Mouse (Mus musculus): Measurements from ENCODE around the gene Cfap54. TPM values are rescaled to one million over a fixed set of nuclear protein-coding genes. Genes with fewer than 3 reads are reported as not detected.

Gene Cfap54
- polyA plus RNA-seq, 1 experiment from 2014 or later = 0.11 TPM

- H3K27me3 ChIP-seq (ENCODE audit: insufficient read depth, low read length) = no peaks in the 10 kb centered on the region
- H3K4me1 ChIP-seq (ENCODE audit: insufficient read depth) = peaks cover 27% of the 10 kb centered on the region
- peak; percentile 83 for TF ChIP-seq EP300 (IDR thresholded peaks at IDR 0.05; ENCODE audit: low read depth)
- no peak for TF ChIP-seq CTCF (IDR thresholded peaks at IDR 0.05; ENCODE audit: low read depth)
- H3K9me3 ChIP-seq (ENCODE audit: low read length) = no peaks in the 10 kb centered on the region
- no peak overlapping the region for H3K9ac ChIP-seq (replicated peaks)
- H3K4me3 ChIP-seq (ENCODE audit: low read depth, low read length) = peak overlapping the region; percentile 24; the same call in 1 of the 2 replicates
- ATAC-seq = peak; percentile 82
- H3K36me3 ChIP-seq (replicated peaks; ENCODE audit: insufficient read depth, low read length) = no peaks in the 10 kb centered on the region
- peak overlapping the region; percentile 67 for H3K4me2 ChIP-seq (ENCODE audit: low read depth, low read length)
- WGBS (ENCODE audit: insufficient replicate concordance) = 19% methylated on average over 12 of the region's 12 CpGs
- H3K27ac ChIP-seq (ENCODE audit: low read depth) = peak overlapping the region; percentile 66
- peak; percentile 72 for DNase-seq
Measured at GRCm38 (mm10) chr10:93123957-93124613, 42.7 kb upstream of the Cfap54 start.

- no peaks in the 10 kb centered on the region for H3K9me3 ChIP-seq (ENCODE audit: low read length)
- 40% methylated on average over 4 of the region's 4 CpGs for WGBS (ENCODE audit: insufficient replicate concordance)
- ATAC-seq (no peak), DNase-seq (no peak)
- peak overlapping the region; percentile 67 for H3K4me2 ChIP-seq (ENCODE audit: low read depth, low read length)
- H3K9ac ChIP-seq (replicated peaks) = no peak overlapping the region
- peak overlapping the region; percentile 66 for H3K27ac ChIP-seq (ENCODE audit: low read depth)
- no peak for TF ChIP-seq CTCF (IDR thresholded peaks at IDR 0.05; ENCODE audit: low read depth)
- no peaks in the 10 kb centered on the region for H3K36me3 ChIP-seq (replicated peaks; ENCODE audit: insufficient read depth, low read length)
- H3K4me1 ChIP-seq (ENCODE audit: insufficient read depth) = peaks cover 27% of the 10 kb centered on the region
- 0 out of 2 replicates have a peak overlapping the region, but pooled peaks have one; percentile 24 for H3K4me3 ChIP-seq (ENCODE audit: low read depth, low read length)
- H3K27me3 ChIP-seq (ENCODE audit: insufficient read depth, low read length) = no peaks in the 10 kb centered on the region
Measured at GRCm38 (mm10) chr10:93123310-93123709, 41.9 kb upstream of the Cfap54 start.

GRCm38 (mm10) chr10:93122399-93123184 lies 41.2 kb upstream of the Cfap54 start:
- Histone ChIP-seq H3K36me3 (replicated peaks; ENCODE audit: insufficient read depth, low read length) (no peaks in the 10 kb centered on the region), H3K27me3 (ENCODE audit: insufficient read depth, low read length) (no peaks in the 10 kb centered on the region), H3K27ac (ENCODE audit: low read depth) (peak overlapping the region; percentile 66), H3K9ac (replicated peaks) (no peak overlapping the region), H3K4me1 (ENCODE audit: insufficient read depth) (peaks cover 27% of the 10 kb centered on the region), H3K4me3 (ENCODE audit: low read depth, low read length) (no peak overlapping the region), H3K9me3 (ENCODE audit: low read length) (no peaks in the 10 kb centered on the region), H3K4me2 (ENCODE audit: low read depth, low read length) (peak overlapping the region; percentile 67; the same call in 1 of the 2 replicates)
- DNase-seq (no peak), ATAC-seq (no peak)
- TF ChIP-seq CTCF (IDR thresholded peaks at IDR 0.05; ENCODE audit: low read depth) = no peak
- no peak for TF ChIP-seq EP300 (IDR thresholded peaks at IDR 0.05; ENCODE audit: low read depth)
- 39% methylated on average over 12 of the region's 12 CpGs for WGBS (ENCODE audit: insufficient replicate concordance)

DNA sequence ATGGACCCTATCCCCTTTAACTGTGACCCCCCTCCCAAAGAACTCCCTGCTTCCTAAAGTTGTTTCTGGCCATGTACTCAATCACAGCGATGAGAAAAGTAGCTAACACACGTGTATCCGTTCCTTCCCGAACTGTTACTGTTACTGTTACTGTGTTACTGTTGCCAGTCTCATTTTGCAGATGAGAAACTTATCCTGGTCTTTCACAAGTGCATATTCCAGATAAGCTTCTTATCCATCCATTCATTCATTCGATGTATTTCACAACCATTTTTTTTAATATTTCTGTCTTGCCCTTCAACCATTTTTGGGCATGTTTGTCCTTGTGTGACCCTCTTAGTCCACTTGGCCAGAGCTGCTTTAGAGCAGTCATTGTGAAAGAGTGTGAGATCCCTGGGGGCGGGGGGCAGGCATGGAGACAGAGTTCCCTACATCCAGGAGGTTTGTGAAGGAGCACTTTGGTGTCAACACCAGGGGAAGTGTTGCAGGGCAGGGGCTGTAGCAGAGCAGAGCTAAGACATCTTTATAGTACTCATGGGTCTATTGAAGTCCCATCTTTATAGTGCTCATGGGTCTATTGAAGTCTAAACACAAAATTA lies 39.9 kb upstream of the Cfap54 start:
- TF ChIP-seq EP300 (IDR thresholded peaks at IDR 0.05; ENCODE audit: low read depth) (peak; percentile 50; the same call in 1 of the 2 replicates), CTCF (IDR thresholded peaks at IDR 0.05; ENCODE audit: low read depth) (no peak)

DNA sequence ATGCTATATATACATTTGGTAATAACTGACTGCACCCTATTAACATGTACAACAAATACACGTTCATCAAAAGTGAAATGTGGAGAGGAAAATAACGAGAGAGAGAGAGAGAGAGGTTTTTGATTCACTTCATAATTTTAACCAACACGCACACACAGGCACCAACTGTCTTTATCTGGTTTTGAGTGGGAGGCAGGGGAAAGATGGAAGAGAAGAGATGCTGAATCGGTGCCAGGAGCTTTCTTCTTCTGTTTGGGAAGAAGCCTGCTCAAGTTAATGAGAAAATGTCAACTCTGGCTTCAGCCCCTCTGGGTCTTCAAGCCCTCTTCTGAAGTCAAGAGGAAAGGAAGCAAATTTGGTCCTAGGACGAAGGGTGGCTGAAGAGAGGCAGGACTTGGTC lies 38.4 kb upstream of the Cfap54 start:
- DNase-seq = no peak
- no peak for TF ChIP-seq CTCF (IDR thresholded peaks at IDR 0.05; ENCODE audit: low read depth)
- no peak for TF ChIP-seq EP300 (IDR thresholded peaks at IDR 0.05; ENCODE audit: low read depth)
- peaks cover 22% of the 10 kb centered on the region for H3K4me1 ChIP-seq (ENCODE audit: insufficient read depth)
- H3K27ac ChIP-seq (ENCODE audit: low read depth) = no peak overlapping the region
- H3K4me2 ChIP-seq (ENCODE audit: low read depth, low read length) = no peak overlapping the region
- 75% methylated on average over 5 of the region's 5 CpGs for WGBS (ENCODE audit: insufficient replicate concordance)
- no peaks in the 10 kb centered on the region for H3K9me3 ChIP-seq (ENCODE audit: low read length)
- ATAC-seq = no peak
- no peaks in the 10 kb centered on the region for H3K36me3 ChIP-seq (replicated peaks; ENCODE audit: insufficient read depth, low read length)
- H3K27me3 ChIP-seq (ENCODE audit: insufficient read depth, low read length) = no peaks in the 10 kb centered on the region
- no peak overlapping the region for H3K4me3 ChIP-seq (ENCODE audit: low read depth, low read length)
- H3K9ac ChIP-seq (replicated peaks) = no peak overlapping the region

More for the DNA sequence above, 39.9 kb upstream of the Cfap54 start:
- Histone ChIP-seq H3K9me3 (ENCODE audit: low read length) (no peaks in the 10 kb centered on the region), H3K9ac (replicated peaks) (no peak overlapping the region), H3K4me1 (ENCODE audit: insufficient read depth) (peaks cover 27% of the 10 kb centered on the region), H3K4me3 (ENCODE audit: low read depth, low read length) (no peak overlapping the region), H3K27me3 (ENCODE audit: insufficient read depth, low read length) (no peaks in the 10 kb centered on the region), H3K27ac (ENCODE audit: low read depth) (no peak overlapping the region), H3K4me2 (ENCODE audit: low read depth, low read length) (no peak overlapping the region), H3K36me3 (replicated peaks; ENCODE audit: insufficient read depth, low read length) (no peaks in the 10 kb centered on the region)
- 68% methylated on average over 6 of the region's 6 CpGs for WGBS (ENCODE audit: insufficient replicate concordance)
- ATAC-seq (no peak), DNase-seq (no peak)

DNA sequence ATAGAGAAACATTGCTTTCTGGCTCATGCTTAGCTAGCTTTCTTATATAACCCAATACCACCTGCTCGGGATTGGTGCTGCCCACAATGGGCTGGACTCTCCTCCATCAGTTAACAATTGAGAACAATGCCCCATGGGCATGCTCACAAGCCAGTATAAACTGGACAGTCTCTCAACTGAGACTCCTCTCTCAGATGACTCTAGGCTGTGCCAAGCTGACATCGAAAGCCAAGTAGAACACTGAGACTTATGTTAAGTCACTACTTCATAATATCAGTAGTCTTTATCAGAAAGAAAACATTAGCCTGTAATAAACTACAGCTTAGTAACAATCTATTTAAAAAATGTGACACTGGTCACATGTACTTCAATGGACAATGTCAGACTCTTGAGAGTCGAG lies 35.2 kb upstream of the Cfap54 start:
- no peaks in the 10 kb centered on the region for H3K9me3 ChIP-seq (ENCODE audit: low read length)
- ATAC-seq (no peak), DNase-seq (no peak)
- H3K4me2 ChIP-seq (ENCODE audit: low read depth, low read length) = no peak overlapping the region
- H3K4me1 ChIP-seq (ENCODE audit: insufficient read depth) = 0 out of 2 replicates have a peak, but pooled peaks cover 2% of the 10 kb centered on the region
- no peaks in the 10 kb centered on the region for H3K36me3 ChIP-seq (replicated peaks; ENCODE audit: insufficient read depth, low read length)
- no peak overlapping the region for H3K9ac ChIP-seq (replicated peaks)
- no peak overlapping the region for H3K27ac ChIP-seq (ENCODE audit: low read depth)
- no peak overlapping the region for H3K4me3 ChIP-seq (ENCODE audit: low read depth, low read length)
- 67% methylated on average over 3 of the region's 3 CpGs for WGBS (ENCODE audit: insufficient replicate concordance)
- H3K27me3 ChIP-seq (ENCODE audit: insufficient read depth, low read length) = no peaks in the 10 kb centered on the region
- TF ChIP-seq EP300 (IDR thresholded peaks at IDR 0.05; ENCODE audit: low read depth) = no peak
- no peak for TF ChIP-seq CTCF (IDR thresholded peaks at IDR 0.05; ENCODE audit: low read depth)

All from liver, postnatal 0 days (tissue).